Comparison of ENCODE assay signal across 21 mouse cellular contexts in the genomic region with DNA sequence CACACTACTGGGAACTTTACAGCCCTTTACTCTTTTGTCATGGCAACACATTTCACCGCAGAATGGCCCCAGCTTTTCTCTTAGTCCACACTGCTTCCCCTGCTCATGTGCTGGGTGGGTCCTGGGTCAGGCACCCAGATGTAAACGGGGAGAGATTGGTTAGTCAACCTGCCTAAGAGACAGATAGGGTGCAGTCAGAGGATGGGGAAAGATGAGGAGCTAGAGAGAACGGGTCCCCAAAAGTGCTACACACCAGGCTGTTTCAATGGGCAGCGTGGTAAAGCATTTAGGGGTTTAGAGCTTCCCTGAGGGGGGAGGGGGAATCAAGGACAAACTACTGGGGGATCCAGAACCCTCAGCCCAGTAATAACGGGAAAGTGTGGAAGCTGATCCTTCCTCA. TPM values are rescaled to one million over a fixed set of nuclear protein-coding genes. Genes with fewer than 3 reads are reported as not detected.
DNase-seq lines count a peak whose midpoint lies in the region; ATAC-seq and TF ChIP-seq lines count a peak whose summit lies in the region.
"Had no signal": no experiment of that assay in that cellular context is flagged by ENCODE, and none has a peak within 500 bp of the region (broad histone marks: within the 10 kb centered on the region; RNA-seq: fewer than 3 reads in every experiment).

No protein-coding gene starts in this region.

- no peak overlapping the region for H3K4me3 ChIP-seq in heart, adult 2 months
- H3K4me3 ChIP-seq in limb, embryonic 15.5 days, result no peak overlapping the region
- no peak overlapping the region for H3K4me3 ChIP-seq in limb, embryonic 10.5 days
- H3K4me3 ChIP-seq in midbrain, embryonic 11.5 days (ENCODE audit: low read depth, low read length), result no peak overlapping the region
- H3K4me3 ChIP-seq in midbrain, embryonic 15.5 days, result no peak overlapping the region
- H3K4me3 ChIP-seq: embryonic facial prominence, embryonic 13.5 days; embryonic facial prominence, embryonic 15.5 days; erythroblast, embryonic 14.5 days; forebrain, embryonic 13.5 days had no signal

- TF ChIP-seq EP300 in heart, adult 2 months (IDR thresholded peaks at IDR 0.05; ENCODE audit: insufficient read depth, low read depth, low read length), result no peak

- no peak overlapping the region for H3K4me2 ChIP-seq in limb, embryonic 15.5 days
- H3K4me2 ChIP-seq in midbrain, embryonic 11.5 days, result no peak overlapping the region
- no peak overlapping the region for H3K4me2 ChIP-seq in midbrain, embryonic 15.5 days
- H3K4me2 ChIP-seq: embryonic facial prominence, embryonic 13.5 days; embryonic facial prominence, embryonic 15.5 days; forebrain, embryonic 13.5 days had no signal

- no peak for TF ChIP-seq POLR2A in heart, adult 2 months (IDR thresholded peaks at IDR 0.05; ENCODE audit: insufficient read depth, low read depth, low read length)

- H3K4me1 ChIP-seq in heart, adult 2 months (ENCODE audit: control insufficient read depth, insufficient read depth, low read length), result no peaks in the 10 kb centered on the region; the same call in 1 of the 2 replicates
- peaks cover 20% of the 10 kb centered on the region; the same call in 1 of the 2 replicates for H3K4me1 ChIP-seq in limb, embryonic 15.5 days
- peaks cover 12% of the 10 kb centered on the region; the same call in 1 of the 2 replicates for H3K4me1 ChIP-seq in limb, embryonic 10.5 days
- H3K4me1 ChIP-seq in midbrain, embryonic 11.5 days (ENCODE audit: control insufficient read depth, insufficient read depth, low read length), result peaks cover 6% of the 10 kb centered on the region
- 0 out of 2 replicates have a peak, but pooled peaks cover 3% of the 10 kb centered on the region for H3K4me1 ChIP-seq in midbrain, embryonic 15.5 days
- H3K4me1 ChIP-seq: embryonic facial prominence, embryonic 15.5 days had no signal

- H3K36me3 ChIP-seq in heart, adult 2 months (ENCODE audit: control insufficient read depth, insufficient read depth, low read length), result no peaks in the 10 kb centered on the region
- peaks cover 3% of the 10 kb centered on the region; the same call in 1 of the 2 replicates for H3K36me3 ChIP-seq in limb, embryonic 15.5 days
- peaks cover 8% of the 10 kb centered on the region for H3K36me3 ChIP-seq in limb, embryonic 10.5 days
- no peaks in the 10 kb centered on the region for H3K36me3 ChIP-seq in midbrain, embryonic 11.5 days (ENCODE audit: control insufficient read depth, insufficient read depth, low read length)
- H3K36me3 ChIP-seq in midbrain, embryonic 15.5 days (replicated peaks), result no peaks in the 10 kb centered on the region
- H3K36me3 ChIP-seq: embryonic facial prominence, embryonic 13.5 days; embryonic facial prominence, embryonic 15.5 days had no signal

- DNase-seq in heart, adult 11 months, result peak; percentile 81
- DNase-seq in heart, adult 2 months, result no peak
- no peak for DNase-seq in limb, embryonic 10.5 days (ENCODE audit: low spot score)
- peak; percentile 75 for DNase-seq in midbrain, embryonic 11.5 days (ENCODE audit: low spot score, missing footprints)
- DNase-seq: adrenal gland, adult 2 months; adrenal gland, postnatal 10 days; adrenal gland, postnatal 25 days; cerebellum, adult 11 months; cerebellum, adult 18-20 months; cerebellum, adult 8-10 months; cerebellum, adult 9-11 months; cerebellum, postnatal 14 days; cerebellum, postnatal 36 days had no signal

- no peaks in the 10 kb centered on the region for H3K9me3 ChIP-seq in limb, embryonic 15.5 days
- no peaks in the 10 kb centered on the region for H3K9me3 ChIP-seq in limb, embryonic 10.5 days (replicated peaks)
- H3K9me3 ChIP-seq in midbrain, embryonic 11.5 days (ENCODE audit: control insufficient read depth, low read length), result no peaks in the 10 kb centered on the region
- no peaks in the 10 kb centered on the region for H3K9me3 ChIP-seq in midbrain, embryonic 15.5 days
- H3K9me3 ChIP-seq: embryonic facial prominence, embryonic 13.5 days; embryonic facial prominence, embryonic 15.5 days; forebrain, embryonic 13.5 days had no signal

- intact Hi-C loops in heart, adult 2 months (cut with DNase I), result loop anchor here (5.0 kb wide), 1 partner anchor 48 kb away; the partner anchor contains the start of gene Spsb4

- WGBS in heart, adult 2 months, result 79% methylated on average over 5 of the region's 5 CpGs
- 54% methylated on average over 5 of the region's 5 CpGs for WGBS in limb, embryonic 15.5 days
- WGBS in limb, embryonic 10.5 days, result 69% methylated on average over 5 of the region's 5 CpGs
- WGBS in midbrain, embryonic 11.5 days, result 58% methylated on average over 5 of the region's 5 CpGs
- 66% methylated on average over 5 of the region's 5 CpGs for WGBS in midbrain, embryonic 15.5 days

- no peak for TF ChIP-seq CTCF in heart, adult 2 months (IDR thresholded peaks at IDR 0.05)

- no peak overlapping the region for H3K9ac ChIP-seq in heart, adult 2 months (ENCODE audit: low read depth, low read length)
- H3K9ac ChIP-seq in limb, embryonic 15.5 days, result no peak overlapping the region
- H3K9ac ChIP-seq in midbrain, embryonic 11.5 days (ENCODE audit: low read length), result no peak overlapping the region
- H3K9ac ChIP-seq in midbrain, embryonic 15.5 days, result no peak overlapping the region
- H3K9ac ChIP-seq: embryonic facial prominence, embryonic 13.5 days; embryonic facial prominence, embryonic 15.5 days; forebrain, embryonic 13.5 days had no signal

- H3K27me3 ChIP-seq in heart, adult 2 months (ENCODE audit: control insufficient read depth, insufficient read depth, low read length), result no peaks in the 10 kb centered on the region
- no peaks in the 10 kb centered on the region for H3K27me3 ChIP-seq in limb, embryonic 15.5 days
- no peaks in the 10 kb centered on the region for H3K27me3 ChIP-seq in limb, embryonic 10.5 days (ENCODE audit: low read depth, poor library complexity, severe bottlenecking)
- no peaks in the 10 kb centered on the region for H3K27me3 ChIP-seq in midbrain, embryonic 11.5 days (ENCODE audit: control insufficient read depth, insufficient read depth, low read length)
- no peaks in the 10 kb centered on the region for H3K27me3 ChIP-seq in midbrain, embryonic 15.5 days (replicated peaks)
- H3K27me3 ChIP-seq: embryonic facial prominence, embryonic 13.5 days; embryonic facial prominence, embryonic 15.5 days; forebrain, embryonic 13.5 days had no signal

- no peak for ATAC-seq in limb, embryonic 15.5 days (ENCODE audit: insufficient number of reproducible peaks, low FRiP score, low TSS enrichment, low read depth)
- ATAC-seq in midbrain, embryonic 11.5 days (ENCODE audit: low FRiP score), result no peak
- no peak for ATAC-seq in midbrain, embryonic 15.5 days (replicated peaks)
- ATAC-seq: forebrain, embryonic 13.5 days; forebrain, embryonic 16.5 days had no signal

- no peaks in the 10 kb centered on the region for H3K79me2 ChIP-seq in heart, adult 2 months (replicated peaks; ENCODE audit: control insufficient read depth, insufficient read depth, low read length)

- H3K27ac ChIP-seq in heart, adult 2 months, result no peak overlapping the region
- H3K27ac ChIP-seq in limb, embryonic 15.5 days, result peak overlapping the region; percentile 18; the same call in 1 of the 2 replicates
- H3K27ac ChIP-seq in limb, embryonic 10.5 days, result no peak overlapping the region
- H3K27ac ChIP-seq in midbrain, embryonic 11.5 days (ENCODE audit: low read depth, low read length), result no peak overlapping the region
- H3K27ac ChIP-seq in midbrain, embryonic 15.5 days, result no peak overlapping the region
- H3K27ac ChIP-seq: embryonic facial prominence, embryonic 13.5 days; embryonic facial prominence, embryonic 15.5 days; forebrain, embryonic 13.5 days had no signal

RNA-seq across cellular contexts. Expression of gene Slc25a36, which starts 45.7 kb away (rescaled TPM):
- total RNA-seq in heart, adult 2 months (2021), result 10 to 100 TPM; 34.7 to 35.1 TPM
- 14.1 and 30.9 TPM in 2 replicates for polyA plus RNA-seq in heart, adult 2 months (2012; rRNA removed)
- 66.3 and 76.2 TPM in 2 replicates for polyA plus RNA-seq in limb, embryonic 15.5 days (2015; fragmentation: Nextera tagmentation; extraction: Ambion mirVana)
- polyA plus RNA-seq in limb, embryonic 10.5 days (2016; fragmentation: Nextera tagmentation; extraction: Ambion mirVana), result 46.6 and 69.0 TPM in 2 replicates
- polyA plus RNA-seq in midbrain, embryonic 11.5 days (2014; fragmentation: Nextera tagmentation; extraction: Ambion mirVana), result 81.4 and 87.4 TPM in 2 replicates
- 68.4 and 76.7 TPM in 2 replicates for polyA plus RNA-seq in midbrain, embryonic 15.5 days (2015; fragmentation: Nextera tagmentation; extraction: Ambion mirVana)

RNA-seq across cellular contexts. Expression of gene Spsb4, which starts 46.6 kb away (rescaled TPM):
- 1 to 10 TPM; 4.2 to 9.1 TPM for total RNA-seq in heart, adult 2 months (2021)
- polyA plus RNA-seq in heart, adult 2 months (2012; rRNA removed), result 7.2 and 7.6 TPM in 2 replicates
- polyA plus RNA-seq in limb, embryonic 15.5 days (2015; fragmentation: Nextera tagmentation; extraction: Ambion mirVana), result 23.5 and 27.9 TPM in 2 replicates
- polyA plus RNA-seq in limb, embryonic 10.5 days (2016; fragmentation: Nextera tagmentation; extraction: Ambion mirVana), result 70.3 and 80.6 TPM in 2 replicates
- 107 and 115 TPM in 2 replicates for polyA plus RNA-seq in midbrain, embryonic 11.5 days (2014; fragmentation: Nextera tagmentation; extraction: Ambion mirVana)
- polyA plus RNA-seq in midbrain, embryonic 15.5 days (2015; fragmentation: Nextera tagmentation; extraction: Ambion mirVana), result 31.7 and 39.0 TPM in 2 replicates
- total RNA-seq: MEL had no signal

Comparison
In these comparisons a context has a peak if more than half of its experiments do, and no peak if none do; other contexts are left out.
1. DNase-seq: peak in heart, adult 11 months (single experiment) and midbrain, embryonic 11.5 days (single experiment); none in heart, adult 2 months (0 of 2) and limb, embryonic 10.5 days (single experiment).